Mouse (Mus musculus): ENCODE measurements at regions not wholly inside any gene's neighbourhood (a gene's known extent, or its start where the extent isn't known, plus 50 kb on each side); places are given as distances from the start of the nearest gene placed in this dataset.

DNA sequence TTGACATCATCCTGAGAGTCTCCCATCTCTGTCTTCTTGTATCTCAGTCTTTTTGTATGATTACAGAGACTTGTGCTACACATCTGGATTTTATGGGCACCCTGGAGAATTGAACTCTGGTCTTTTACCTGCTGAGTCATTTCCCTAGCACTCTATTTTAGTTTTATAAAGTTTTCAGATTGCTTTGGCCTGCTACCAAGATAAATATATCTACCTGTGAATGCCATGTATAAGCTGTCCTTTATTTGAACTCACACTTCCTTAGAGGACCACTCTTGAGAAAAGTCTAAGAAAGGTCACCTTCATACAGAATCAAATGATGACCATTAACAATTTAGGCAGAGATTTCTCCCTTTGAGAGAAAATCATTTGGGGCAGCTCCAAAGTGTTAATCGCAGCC is 100.8 kb upstream of the Pfn2 start:
- H3K4me2 ChIP-seq (ENCODE audit: low read depth) = no peak overlapping the region
- no peaks in the 10 kb centered on the region for H3K36me3 ChIP-seq (ENCODE audit: control insufficient read depth, insufficient read depth)
- TF ChIP-seq MYOD1 (IDR thresholded peaks at IDR 0.05; ENCODE audit: control insufficient read depth in 1 of 3, insufficient read length in 2 of 3, low read depth in 2 of 3) (no peak), TCF12 (IDR thresholded peaks at IDR 0.05; ENCODE audit: insufficient read depth, poor library complexity, severe bottlenecking) (no peak), SRF (IDR thresholded peaks at IDR 0.05; ENCODE audit: control insufficient read depth, insufficient read length, low read depth) (no peak), CEBPB (IDR thresholded peaks at IDR 0.05; ENCODE audit: insufficient read depth, poor library complexity, severe bottlenecking) (no peak), E2F4 (IDR thresholded peaks at IDR 0.05; ENCODE audit: insufficient read depth) (no peak), MAX (IDR thresholded peaks at IDR 0.05; ENCODE audit: low read depth) (no peak), USF1 (IDR thresholded peaks at IDR 0.05; ENCODE audit: low read depth) (no peak), POLR2AphosphoS2 (IDR thresholded peaks at IDR 0.05; ENCODE audit: insufficient read length, low read depth) (no peak), MYOG (IDR thresholded peaks at IDR 0.05; ENCODE audit: control insufficient read depth in 1 of 3, insufficient read depth in 1 of 3, insufficient read length in 2 of 3, low read depth in 2 of 3) (no peak), REST (IDR thresholded peaks at IDR 0.05; ENCODE audit: insufficient read depth, insufficient read length) (no peak), POLR2A (IDR thresholded peaks at IDR 0.05; ENCODE audit: insufficient read length, low read depth) (no peak), TCF3 (IDR thresholded peaks at IDR 0.05; ENCODE audit: insufficient read length, low read depth) (no peak)
- no peaks in the 10 kb centered on the region for H3K27me3 ChIP-seq (ENCODE audit: control insufficient read depth, insufficient read depth, insufficient read length)
- no peaks in the 10 kb centered on the region for H3K79me2 ChIP-seq (ENCODE audit: control insufficient read depth, insufficient read depth)
- no peak overlapping the region for H3ac ChIP-seq (ENCODE audit: control insufficient read depth, insufficient read length)
- H3K4me3 ChIP-seq = no peak overlapping the region

- no peaks in the 10 kb centered on the region for H3K27me3 ChIP-seq (ENCODE audit: control insufficient read depth, insufficient read depth, insufficient read length)
- no peaks in the 10 kb centered on the region for H3K79me2 ChIP-seq (ENCODE audit: control insufficient read depth, insufficient read depth)
- no peak overlapping the region for H3K4me3 ChIP-seq
- H3K4me2 ChIP-seq (ENCODE audit: low read depth) = no peak overlapping the region
- no peak for TF ChIP-seq E2F4 (IDR thresholded peaks at IDR 0.05; ENCODE audit: insufficient read depth)
- no peak for TF ChIP-seq MYOG (IDR thresholded peaks at IDR 0.05; ENCODE audit: control insufficient read depth in 1 of 3, insufficient read depth in 1 of 3, insufficient read length in 2 of 3, low read depth in 2 of 3)
- no peak for TF ChIP-seq MYOD1 (IDR thresholded peaks at IDR 0.05; ENCODE audit: control insufficient read depth in 1 of 3, insufficient read length in 2 of 3, low read depth in 2 of 3)
- TF ChIP-seq CEBPB (IDR thresholded peaks at IDR 0.05; ENCODE audit: insufficient read depth, poor library complexity, severe bottlenecking) = no peak
- no peak for TF ChIP-seq REST (IDR thresholded peaks at IDR 0.05; ENCODE audit: insufficient read depth, insufficient read length)
- no peak for TF ChIP-seq USF1 (IDR thresholded peaks at IDR 0.05; ENCODE audit: low read depth)
- no peak for TF ChIP-seq TCF12 (IDR thresholded peaks at IDR 0.05; ENCODE audit: insufficient read depth, poor library complexity, severe bottlenecking)
- H3ac ChIP-seq (ENCODE audit: control insufficient read depth, insufficient read length) = no peak overlapping the region
- no peaks in the 10 kb centered on the region for H3K36me3 ChIP-seq (ENCODE audit: control insufficient read depth, insufficient read depth)
Observed at GRCm38 (mm10) chr3:57950431-57951331, 102.8 kb upstream of the Pfn2 start.

DNA sequence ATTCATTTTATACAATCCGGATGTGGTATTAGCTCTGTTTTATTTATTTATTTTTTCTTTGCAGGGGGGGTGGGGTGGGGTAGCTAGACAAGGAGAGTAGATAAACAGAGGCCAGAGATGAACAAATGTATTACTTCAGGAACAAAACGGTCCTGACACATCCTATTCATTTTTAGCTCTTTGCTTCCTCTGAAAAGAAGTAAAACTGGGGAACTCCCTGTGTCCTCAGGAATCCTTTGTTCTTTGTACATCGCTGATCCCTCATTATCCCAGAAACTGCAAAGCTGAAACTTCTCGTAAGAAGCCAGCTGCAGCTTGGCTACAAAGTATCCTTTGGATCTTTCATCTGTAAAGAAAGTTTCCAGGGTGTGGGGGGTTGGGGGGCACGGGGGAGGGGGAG is 103.6 kb upstream of the Pfn2 start:
- TF ChIP-seq TCF3 (IDR thresholded peaks at IDR 0.05; ENCODE audit: insufficient read length, low read depth) = no peak
- TF ChIP-seq REST (IDR thresholded peaks at IDR 0.05; ENCODE audit: insufficient read depth, insufficient read length) = no peak
- no peak for TF ChIP-seq TCF12 (IDR thresholded peaks at IDR 0.05; ENCODE audit: insufficient read depth, poor library complexity, severe bottlenecking)
- no peak for TF ChIP-seq E2F4 (IDR thresholded peaks at IDR 0.05; ENCODE audit: insufficient read depth)
- no peak for TF ChIP-seq CEBPB (IDR thresholded peaks at IDR 0.05; ENCODE audit: insufficient read depth, poor library complexity, severe bottlenecking)
- TF ChIP-seq USF1 (IDR thresholded peaks at IDR 0.05; ENCODE audit: low read depth) = no peak
- no peak for TF ChIP-seq POLR2A (IDR thresholded peaks at IDR 0.05; ENCODE audit: insufficient read length, low read depth)
- no peak for TF ChIP-seq MAX (IDR thresholded peaks at IDR 0.05; ENCODE audit: low read depth)
- no peak for TF ChIP-seq MYOG (IDR thresholded peaks at IDR 0.05; ENCODE audit: control insufficient read depth in 1 of 3, insufficient read depth in 1 of 3, insufficient read length in 2 of 3, low read depth in 2 of 3)
- no peak for TF ChIP-seq POLR2AphosphoS2 (IDR thresholded peaks at IDR 0.05; ENCODE audit: insufficient read length, low read depth)
- TF ChIP-seq MYOD1 (IDR thresholded peaks at IDR 0.05; ENCODE audit: control insufficient read depth in 1 of 3, insufficient read length in 2 of 3, low read depth in 2 of 3) = no peak
- TF ChIP-seq SRF (IDR thresholded peaks at IDR 0.05; ENCODE audit: control insufficient read depth, insufficient read length, low read depth) = no peak
- H3ac ChIP-seq (ENCODE audit: control insufficient read depth, insufficient read length) = no peak overlapping the region
- H3K79me2 ChIP-seq (ENCODE audit: control insufficient read depth, insufficient read depth) = no peaks in the 10 kb centered on the region
- no peak overlapping the region for H3K4me3 ChIP-seq
- H3K36me3 ChIP-seq (ENCODE audit: control insufficient read depth, insufficient read depth) = no peaks in the 10 kb centered on the region
- H3K27me3 ChIP-seq (ENCODE audit: control insufficient read depth, insufficient read depth, insufficient read length) = no peaks in the 10 kb centered on the region
- no peak overlapping the region for H3K4me2 ChIP-seq (ENCODE audit: low read depth)

- TF ChIP-seq CEBPB (IDR thresholded peaks at IDR 0.05; ENCODE audit: insufficient read depth, poor library complexity, severe bottlenecking) (no peak), TCF12 (IDR thresholded peaks at IDR 0.05; ENCODE audit: insufficient read depth, poor library complexity, severe bottlenecking) (no peak), MYOD1 (IDR thresholded peaks at IDR 0.05; ENCODE audit: control insufficient read depth in 1 of 3, insufficient read length in 2 of 3, low read depth in 2 of 3) (no peak), REST (IDR thresholded peaks at IDR 0.05; ENCODE audit: insufficient read depth, insufficient read length) (no peak), TCF3 (IDR thresholded peaks at IDR 0.05; ENCODE audit: insufficient read length, low read depth) (no peak), USF1 (IDR thresholded peaks at IDR 0.05; ENCODE audit: low read depth) (no peak), MYOG (IDR thresholded peaks at IDR 0.05; ENCODE audit: control insufficient read depth in 1 of 3, insufficient read depth in 1 of 3, insufficient read length in 2 of 3, low read depth in 2 of 3) (no peak), POLR2A (IDR thresholded peaks at IDR 0.05; ENCODE audit: insufficient read length, low read depth) (no peak), SRF (IDR thresholded peaks at IDR 0.05; ENCODE audit: control insufficient read depth, insufficient read length, low read depth) (no peak), MAX (IDR thresholded peaks at IDR 0.05; ENCODE audit: low read depth) (no peak), POLR2AphosphoS2 (IDR thresholded peaks at IDR 0.05; ENCODE audit: insufficient read length, low read depth) (no peak), E2F4 (IDR thresholded peaks at IDR 0.05; ENCODE audit: insufficient read depth) (no peak)
- no peaks in the 10 kb centered on the region for H3K36me3 ChIP-seq (ENCODE audit: control insufficient read depth, insufficient read depth)
- H3K4me2 ChIP-seq (ENCODE audit: low read depth) = no peak overlapping the region
- no peaks in the 10 kb centered on the region for H3K27me3 ChIP-seq (ENCODE audit: control insufficient read depth, insufficient read depth, insufficient read length)
- no peaks in the 10 kb centered on the region for H3K79me2 ChIP-seq (ENCODE audit: control insufficient read depth, insufficient read depth)
- H3ac ChIP-seq (ENCODE audit: control insufficient read depth, insufficient read length) = no peak overlapping the region
- H3K4me3 ChIP-seq = no peak overlapping the region
Observed at GRCm38 (mm10) chr3:57957352-57957751, 109.5 kb upstream of the Pfn2 start.
